Mouse (Mus musculus): Measurements from ENCODE around the gene Adam11.

DNA sequence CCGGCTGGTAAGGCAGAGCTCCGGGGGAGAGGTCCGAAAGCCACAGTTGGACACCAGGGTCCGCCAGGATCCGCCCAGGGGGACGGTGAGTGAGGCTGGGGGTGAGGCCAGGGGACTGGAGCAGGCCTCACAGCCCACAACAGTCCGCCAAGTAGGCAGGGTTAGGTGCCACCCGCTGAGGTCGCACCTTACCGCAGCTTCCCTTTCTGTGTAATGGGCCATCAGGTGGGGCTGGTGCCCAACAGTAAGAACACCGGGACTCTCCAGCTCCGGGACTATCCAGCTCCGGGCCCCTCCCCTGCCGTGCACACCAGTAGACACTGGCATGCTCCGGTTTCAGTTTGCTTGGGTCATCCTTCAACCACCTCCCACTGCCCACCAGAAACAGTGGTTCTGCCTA lies 1.0 kb downstream of the Adam11 start:
- TF ChIP-seq POLR2A (IDR thresholded peaks at IDR 0.05; ENCODE audit: control insufficient read depth, extremely low read depth, insufficient read depth, low read length, poor library complexity), result no peak
- TF ChIP-seq CTCF (IDR thresholded peaks at IDR 0.05; ENCODE audit: borderline replicate concordance, control insufficient read depth, extremely low read depth, insufficient read depth, low read length, poor library complexity), result no peak

All from thymus, adult 2 months (tissue).